Mouse (Mus musculus) spleen, adult 2 months (tissue): ENCODE results near the gene 2300009A05Rik.

Source experiments
- CTCF ChIP-seq: fragments of 200-500 bp; IDR thresholded peaks from 2 replicates; pipeline ENCODE4 v1.5.1; 2011; ENCODE audit warnings: mild to moderate bottlenecking, inconsistent platforms; ENCODE audit not compliant: insufficient read depth, insufficient read length, insufficient replicate concordance; ENCODE audit errors: extremely low read depth
- POLR2A ChIP-seq: fragments of 200-500 bp; IDR thresholded peaks from 2 replicates; pipeline ENCODE4 v1.6.1; 2011; ENCODE audit warnings: low read depth, low read length, inconsistent platforms

- TF ChIP-seq CTCF (no peak), POLR2A (no peak)
Measured at GRCm38 (mm10) chr9:63348146-63348545, 50.9 kb downstream of the 2300009A05Rik start.
